Mouse (Mus musculus): ENCODE measurements around the gene Slc30a1. TPM values are rescaled to one million over a fixed set of nuclear protein-coding genes. Genes with fewer than 3 reads are reported as not detected.

Gene Slc30a1
- 14.7 TPM for polyA plus RNA-seq (2015; fragmentation: Illumina TruSeq; extraction: RNeasy Lipid Tissue Mini Kit (QIAGEN cat#74804); ENCODE audit: low read depth, low replicate concordance)

GRCm38 (mm10) chr1:191906571-191907430 is at the start of gene Slc30a1:
Gene Slc30a1, plus strand, starts transcription at chr1:191906767.

Other genes starting within 250 kb of the Slc30a1 start
- gene Lpgat1, start 188.9 kb upstream of the Slc30a1 start, polyA plus RNA-seq (2015; fragmentation: Illumina TruSeq; extraction: RNeasy Lipid Tissue Mini Kit (QIAGEN cat#74804); ENCODE audit: low read depth, low replicate concordance): 103 TPM
- gene Nek2, start 85.3 kb upstream of the Slc30a1 start, polyA plus RNA-seq (2015; fragmentation: Illumina TruSeq; extraction: RNeasy Lipid Tissue Mini Kit (QIAGEN cat#74804); ENCODE audit: low read depth, low replicate concordance): 1.1 TPM
- 0.85 TPM for gene Rd3, start 70.6 kb downstream of the Slc30a1 start, polyA plus RNA-seq (2015; fragmentation: Illumina TruSeq; extraction: RNeasy Lipid Tissue Mini Kit (QIAGEN cat#74804); ENCODE audit: low read depth, low replicate concordance)
- gene Traf5, start 185.8 kb downstream of the Slc30a1 start, polyA plus RNA-seq (2015; fragmentation: Illumina TruSeq; extraction: RNeasy Lipid Tissue Mini Kit (QIAGEN cat#74804); ENCODE audit: low read depth, low replicate concordance): 3.9 TPM
- 19.3 TPM for gene Rcor3, start 231.3 kb downstream of the Slc30a1 start, polyA plus RNA-seq (2015; fragmentation: Illumina TruSeq; extraction: RNeasy Lipid Tissue Mini Kit (QIAGEN cat#74804); ENCODE audit: low read depth, low replicate concordance)

Measured in brain, adult 10 weeks (tissue).